Mouse (Mus musculus): Measurements from ENCODE around the gene Gm3248. TPM values are rescaled to one million over a fixed set of nuclear protein-coding genes. Genes with fewer than 3 reads are reported as not detected.

Gene Gm3248
- polyA plus RNA-seq (2017; shearing (Covaris generic)) = not detected

GRCm38 (mm10) chr14:5961635-5962034 lies at the start of gene Gm3248:
Gene Gm3248, minus strand, starts transcription at chr14:5961745.

DNA sequence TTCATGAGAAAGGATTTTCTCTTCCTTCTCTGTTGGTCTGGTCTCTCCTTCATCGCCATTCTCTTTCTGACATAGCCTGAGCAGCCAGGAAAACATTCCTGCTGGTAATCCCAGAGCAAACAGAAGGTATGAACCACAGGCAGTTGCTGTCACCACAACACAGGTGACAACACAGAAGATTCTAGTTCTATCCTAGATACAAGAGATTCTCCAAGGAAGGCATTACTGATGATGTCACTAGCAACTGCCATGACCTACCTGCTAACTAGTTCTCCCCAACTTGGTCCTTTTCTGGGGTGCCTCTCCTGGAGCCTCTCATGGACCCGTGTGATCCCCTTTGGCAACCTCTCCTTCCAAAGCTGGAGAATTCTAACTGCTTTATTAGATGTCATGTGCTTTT lies 17.5 kb upstream of the Gm3248 start, which contains the start of gene Gm3453:
TSS of gene Gm3453 (minus strand) at position 101 of the 400 bp plus-strand sequence.

Other genes with a start within 250 kb of the Gm3248 start
- gene Gm3373, start 220.2 kb downstream of the Gm3248 start, polyA plus RNA-seq (2017; shearing (Covaris generic)) = not detected
- gene Gm3383, start 153.8 kb downstream of the Gm3248 start, polyA plus RNA-seq (2017; shearing (Covaris generic)) = not detected
- gene Gm3424, start 131.4 kb downstream of the Gm3248 start, polyA plus RNA-seq (2017; shearing (Covaris generic)) = not detected
- not detected for gene Gm8237, start 81.4 kb downstream of the Gm3248 start, polyA plus RNA-seq (2017; shearing (Covaris generic))
- gene Gm3453, start 17.4 kb upstream of the Gm3248 start, polyA plus RNA-seq (2017; shearing (Covaris generic)) = not detected
- not detected for gene Gm6337, start 96.5 kb upstream of the Gm3248 start, polyA plus RNA-seq (2017; shearing (Covaris generic))
- gene Gm8206, start 132.2 kb upstream of the Gm3248 start, polyA plus RNA-seq (2017; shearing (Covaris generic)) = 0.43 TPM
- 1.1 TPM for gene Gm3468, start 146.9 kb upstream of the Gm3248 start, polyA plus RNA-seq (2017; shearing (Covaris generic))
- gene Gm3476, start 164.1 kb upstream of the Gm3248 start, polyA plus RNA-seq (2017; shearing (Covaris generic)) = not detected

All from effector memory CD4-positive, alpha-beta T cell, adult 7 months (primary cell).